Mouse (Mus musculus): ENCODE measurements at regions not wholly inside any gene's neighbourhood (a gene's known extent, or its start where the extent isn't known, plus 50 kb on each side); places are given as distances from the start of the nearest gene placed in this dataset.

GRCm38 (mm10) chr10:99913001-99913845, 102.2 kb upstream of the Kitl start:
- H3K4me1 ChIP-seq (ENCODE audit: control insufficient read depth, insufficient read depth, low read length) = no peaks in the 10 kb centered on the region
- H3K9me3 ChIP-seq (ENCODE audit: control insufficient read depth, low read length) = no peaks in the 10 kb centered on the region
- H3K36me3 ChIP-seq (ENCODE audit: control insufficient read depth, insufficient read depth, low read length) = no peaks in the 10 kb centered on the region
- no peak for TF ChIP-seq POLR2A (IDR thresholded peaks at IDR 0.05; ENCODE audit: borderline replicate concordance, extremely low read depth, insufficient read depth, insufficient read length)
- H3K4me3 ChIP-seq (replicated peaks; ENCODE audit: low read length) = peak overlapping the region; percentile 4
- WGBS = 42% methylated on average over 20 of the region's 20 CpGs
- H3K4me2 ChIP-seq (replicated peaks; ENCODE audit: low read depth, low read length, severe bottlenecking) = peak overlapping the region; percentile 19; the same call in 1 of the 2 replicates
- no peak overlapping the region for H3K27ac ChIP-seq (replicated peaks; ENCODE audit: low read depth, low read length)
- DNase-seq (ENCODE audit: low spot score) (no peak), ATAC-seq (ENCODE audit: low FRiP score, low read depth) (no peak)
- H3K9ac ChIP-seq (ENCODE audit: low read depth, low read length, severe bottlenecking) = no peak overlapping the region
- H3K27me3 ChIP-seq (ENCODE audit: control insufficient read depth, insufficient read depth, low read length) = no peaks in the 10 kb centered on the region

- WGBS = 59% methylated on average over 4 of the region's 4 CpGs
- no peak for TF ChIP-seq POLR2A (IDR thresholded peaks at IDR 0.05; ENCODE audit: borderline replicate concordance, extremely low read depth, insufficient read depth, insufficient read length)
Observed at GRCm38 (mm10) chr10:99910011-99910723, 105.3 kb upstream of the Kitl start.

GRCm38 (mm10) chr10:99908044-99908443, 107.4 kb upstream of the Kitl start:
- H3K9ac ChIP-seq (ENCODE audit: low read depth, low read length, severe bottlenecking) = no peak overlapping the region
- DNase-seq (ENCODE audit: low spot score) (no peak), ATAC-seq (ENCODE audit: low FRiP score, low read depth) (no peak)
- no peaks in the 10 kb centered on the region for H3K4me1 ChIP-seq (ENCODE audit: control insufficient read depth, insufficient read depth, low read length)
- no peaks in the 10 kb centered on the region for H3K36me3 ChIP-seq (ENCODE audit: control insufficient read depth, insufficient read depth, low read length)
- H3K27me3 ChIP-seq (ENCODE audit: control insufficient read depth, insufficient read depth, low read length) = no peaks in the 10 kb centered on the region
- H3K4me2 ChIP-seq (replicated peaks; ENCODE audit: low read depth, low read length, severe bottlenecking) = no peak overlapping the region
- no peak for TF ChIP-seq POLR2A (IDR thresholded peaks at IDR 0.05; ENCODE audit: borderline replicate concordance, extremely low read depth, insufficient read depth, insufficient read length)
- 85% methylated on average over 4 of the region's 4 CpGs for WGBS
- no peaks in the 10 kb centered on the region for H3K9me3 ChIP-seq (ENCODE audit: control insufficient read depth, low read length)
- no peak overlapping the region for H3K4me3 ChIP-seq (replicated peaks; ENCODE audit: low read length)
- no peak overlapping the region for H3K27ac ChIP-seq (replicated peaks; ENCODE audit: low read depth, low read length)

More at GRCm38 (mm10) chr10:99910011-99910723, 105.3 kb upstream of the Kitl start:
- Histone ChIP-seq H3K27ac (replicated peaks; ENCODE audit: low read depth, low read length) (no peak overlapping the region), H3K36me3 (ENCODE audit: control insufficient read depth, insufficient read depth, low read length) (no peaks in the 10 kb centered on the region), H3K9ac (ENCODE audit: low read depth, low read length, severe bottlenecking) (no peak overlapping the region), H3K27me3 (ENCODE audit: control insufficient read depth, insufficient read depth, low read length) (no peaks in the 10 kb centered on the region), H3K4me2 (replicated peaks; ENCODE audit: low read depth, low read length, severe bottlenecking) (no peak overlapping the region), H3K9me3 (ENCODE audit: control insufficient read depth, low read length) (no peaks in the 10 kb centered on the region), H3K4me1 (ENCODE audit: control insufficient read depth, insufficient read depth, low read length) (no peaks in the 10 kb centered on the region), H3K4me3 (replicated peaks; ENCODE audit: low read length) (no peak overlapping the region)
- ATAC-seq (ENCODE audit: low FRiP score, low read depth) = no peak
- no peak for DNase-seq (ENCODE audit: low spot score)

- H3K4me2 ChIP-seq (replicated peaks; ENCODE audit: low read depth, low read length, severe bottlenecking) = no peak overlapping the region
- H3K4me3 ChIP-seq (replicated peaks; ENCODE audit: low read length) = no peak overlapping the region
- H3K27me3 ChIP-seq (ENCODE audit: control insufficient read depth, insufficient read depth, low read length) = no peaks in the 10 kb centered on the region
- DNase-seq (ENCODE audit: low spot score) (no peak), ATAC-seq (ENCODE audit: low FRiP score, low read depth) (no peak)
- no peak overlapping the region for H3K27ac ChIP-seq (replicated peaks; ENCODE audit: low read depth, low read length)
- H3K9ac ChIP-seq (ENCODE audit: low read depth, low read length, severe bottlenecking) = no peak overlapping the region
- 58% methylated on average over 6 of the region's 6 CpGs for WGBS
- no peaks in the 10 kb centered on the region for H3K36me3 ChIP-seq (ENCODE audit: control insufficient read depth, insufficient read depth, low read length)
- no peaks in the 10 kb centered on the region for H3K9me3 ChIP-seq (ENCODE audit: control insufficient read depth, low read length)
- TF ChIP-seq POLR2A (IDR thresholded peaks at IDR 0.05; ENCODE audit: borderline replicate concordance, extremely low read depth, insufficient read depth, insufficient read length) = no peak
- no peaks in the 10 kb centered on the region for H3K4me1 ChIP-seq (ENCODE audit: control insufficient read depth, insufficient read depth, low read length)
Observed at GRCm38 (mm10) chr10:99906778-99907435, 108.5 kb upstream of the Kitl start.
